Mouse (Mus musculus) cerebellum, postnatal 4 days (tissue): Measurements from ENCODE around the gene Pigo.
A peak's percentile ranks its signal among the peaks of the same experiment; 100 is the strongest.

Experiments
- DNase-seq, 2 experiments: peaks; one replicate each; pipeline ENCODE4 v3.0.0; 2022; ENCODE audit warnings: low spot score in 2 of 2, mixed read lengths in 1 of 2

Gene Pigo

DNA sequence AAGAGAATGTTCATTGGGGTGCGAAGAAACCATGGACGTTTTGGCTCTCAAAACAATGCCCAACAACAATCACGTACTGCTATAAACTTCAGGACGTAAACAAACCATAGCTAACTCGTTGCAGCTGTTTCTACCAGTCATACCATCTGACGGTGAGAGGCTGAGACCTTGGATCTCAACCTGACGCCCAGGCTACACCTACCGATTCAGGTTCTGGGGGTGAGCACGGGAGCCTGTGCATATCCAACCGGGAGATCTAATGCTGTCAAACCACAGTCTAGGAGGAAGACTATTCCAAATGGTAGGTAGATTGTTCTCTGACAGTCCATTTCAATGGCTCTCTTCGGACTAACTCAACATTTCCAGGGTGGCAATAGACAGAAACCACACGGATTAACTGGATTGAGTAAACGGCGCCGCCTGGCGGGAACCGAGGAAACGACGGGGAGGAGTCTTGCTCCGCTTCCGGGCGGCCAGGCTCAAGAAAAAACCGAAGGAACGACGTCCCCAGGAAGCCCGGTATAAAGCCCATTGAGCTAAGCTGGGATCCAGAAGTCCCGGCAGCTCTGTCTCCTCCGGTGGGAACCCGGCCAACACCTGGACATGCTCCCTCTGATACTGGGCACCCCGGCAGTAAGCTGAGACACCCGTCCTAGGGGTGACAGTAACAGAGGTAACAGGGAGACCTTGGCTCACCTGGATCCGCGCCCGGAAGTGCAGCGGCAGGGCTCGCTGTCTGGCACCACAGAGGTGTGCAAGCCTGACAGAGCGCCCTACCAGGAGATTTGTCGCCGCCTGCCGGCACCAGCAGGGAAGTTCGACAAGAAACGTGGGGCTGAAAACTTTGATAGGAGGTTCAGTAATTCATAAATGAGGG lies at the start of gene Pigo:
Gene Pigo (minus strand): TSS at position 736 of the 877 bp plus-strand sequence.
- peak; percentile 93 to 97 for DNase-seq

DNA sequence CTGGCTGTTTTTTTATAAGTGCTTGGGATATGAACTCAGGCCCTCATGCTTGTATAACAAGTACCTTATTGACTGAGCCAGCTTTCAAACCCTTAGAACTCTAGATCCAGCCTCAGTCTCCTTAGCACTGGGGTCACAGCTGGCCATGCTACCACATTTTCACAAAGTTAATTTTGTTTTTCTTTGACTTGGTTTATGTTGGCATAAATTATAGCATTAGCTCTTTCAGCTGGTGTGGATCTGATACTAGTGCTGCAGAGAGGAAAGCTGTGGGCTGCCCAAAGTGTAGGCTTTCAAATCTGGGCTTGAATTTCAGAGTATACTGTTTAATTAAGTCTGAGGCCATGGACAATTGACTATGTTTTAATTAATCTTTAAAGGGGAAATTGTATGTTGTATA lies 49.3 kb upstream of the Pigo start:
- no peak for DNase-seq

DNA sequence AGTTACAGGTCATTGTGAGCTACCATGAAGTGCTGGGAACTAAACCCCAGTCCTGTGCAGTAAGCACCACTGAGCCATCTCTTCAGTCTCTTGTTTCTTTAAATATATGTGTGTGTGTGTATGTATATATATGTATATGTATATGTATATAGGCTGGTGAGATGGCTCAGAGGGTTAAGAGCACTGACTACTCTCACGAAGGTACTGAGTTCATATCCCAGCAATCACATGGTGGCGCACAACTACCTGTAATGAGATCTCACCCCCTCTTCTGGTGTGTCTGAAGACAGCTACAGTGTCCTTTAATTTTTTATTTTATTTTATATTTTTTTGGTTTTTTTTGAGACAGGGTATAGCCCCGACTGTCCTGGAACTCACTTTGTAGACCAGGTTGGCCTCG lies 39.9 kb upstream of the Pigo start:
- DNase-seq, result no peak

DNA sequence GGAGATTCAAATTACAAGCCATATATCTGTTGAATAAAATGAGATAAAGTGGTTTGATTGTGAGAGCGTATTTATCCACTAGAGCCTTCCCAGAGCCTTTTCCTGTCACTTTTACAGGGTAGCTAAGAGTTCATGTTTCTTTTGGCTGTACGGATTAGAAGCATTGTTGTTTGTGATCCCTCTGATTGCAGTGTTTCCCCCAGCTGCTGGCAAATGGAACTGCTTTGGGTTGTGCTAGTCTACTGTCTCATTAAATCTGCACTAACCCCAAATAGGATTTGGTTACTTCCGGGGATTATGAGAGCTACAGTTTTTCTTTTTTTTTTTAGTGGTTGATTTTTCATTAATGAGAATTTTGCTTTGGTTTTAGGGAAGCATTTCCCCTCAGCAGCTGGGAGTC lies 34.7 kb upstream of the Pigo start:
- DNase-seq, result no peak

DNA sequence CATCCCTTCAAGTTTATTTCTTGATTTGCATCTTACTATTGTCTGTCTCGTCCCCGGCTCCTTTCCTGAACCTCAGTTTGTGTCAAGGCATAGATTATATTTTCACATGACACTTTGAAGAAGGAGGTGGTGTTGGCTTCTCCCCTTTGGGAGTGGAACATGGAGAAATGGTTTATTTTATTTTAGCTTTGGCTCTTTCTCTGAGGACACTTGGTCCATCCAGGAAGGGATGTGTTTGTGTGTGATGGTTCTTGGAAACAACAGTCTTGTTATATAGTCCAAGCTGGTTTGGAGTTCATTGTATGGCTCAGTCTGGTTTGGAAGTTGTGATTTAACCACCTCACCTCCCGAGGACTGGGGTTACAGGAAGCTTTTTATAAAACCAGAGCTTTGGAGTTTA lies 34.1 kb upstream of the Pigo start:
- no peak for DNase-seq

DNA sequence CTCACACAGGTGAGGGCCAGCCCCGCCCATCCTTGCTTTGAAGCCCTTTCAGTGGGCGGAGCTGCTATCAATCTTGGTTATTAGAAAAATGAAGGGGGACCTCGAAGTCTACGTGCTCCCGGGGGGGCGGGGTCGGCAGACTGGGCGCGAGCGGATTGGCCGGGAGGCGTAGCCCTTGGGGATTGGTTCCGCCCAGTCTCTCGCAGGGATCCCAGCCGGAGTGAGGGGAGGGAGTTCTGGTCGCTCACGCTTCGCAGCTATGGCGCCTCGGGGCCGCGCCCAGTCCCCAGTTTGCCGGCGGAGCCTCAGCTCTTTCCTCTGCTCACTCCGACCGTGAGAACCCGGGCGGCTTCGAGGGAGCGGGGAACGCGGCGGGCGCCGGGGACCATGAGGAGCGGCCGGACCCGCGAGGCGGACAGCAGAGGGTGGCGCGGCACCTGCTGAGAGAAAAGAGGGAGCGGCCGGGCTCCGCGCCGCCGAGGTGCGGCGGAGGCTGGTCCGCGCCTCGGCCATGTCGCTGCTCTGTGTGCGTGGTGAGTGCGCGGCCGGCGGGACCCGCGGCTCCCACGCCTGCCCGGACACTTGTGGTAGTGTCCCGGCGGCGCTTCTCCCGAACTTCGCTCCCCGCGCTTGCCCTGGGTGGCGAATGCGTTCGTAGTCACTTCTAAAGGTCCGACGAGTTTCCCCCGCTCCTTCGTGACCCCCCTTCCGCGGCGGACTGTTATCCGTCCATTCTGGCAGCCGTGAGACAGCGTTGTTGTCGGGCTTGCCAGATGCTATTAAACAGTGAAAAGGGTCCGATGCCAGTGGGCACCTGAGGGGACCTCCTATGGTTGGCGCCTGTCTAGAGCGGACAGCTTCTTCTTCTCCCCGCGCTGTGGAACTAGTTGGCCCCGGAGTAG lies 33.4 kb upstream of the Pigo start, which contains the start of gene Unc13b:
Gene Unc13b (plus strand): TSS at position 201 of the 902 bp plus-strand sequence.
- DNase-seq, result peak; percentile 85 to 91

DNA sequence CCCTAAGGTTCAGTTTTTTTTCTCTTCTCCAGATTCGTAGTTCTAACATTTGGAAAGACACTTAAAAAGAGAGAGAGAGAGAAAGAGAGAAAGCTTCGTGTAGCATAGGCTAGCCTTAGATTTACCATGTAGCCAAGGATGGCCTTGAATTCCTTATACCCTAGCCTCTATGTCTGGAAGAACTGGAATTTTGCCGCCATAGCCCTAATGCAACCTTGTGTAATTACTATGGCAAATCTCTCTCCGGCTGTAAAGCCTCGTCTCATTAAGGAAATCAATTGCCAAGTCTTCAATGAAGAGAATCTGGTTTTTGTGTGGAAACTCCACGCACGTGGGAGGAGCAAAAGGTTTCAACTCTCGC lies 32.8 kb upstream of the Pigo start:
- DNase-seq, result no peak

DNA sequence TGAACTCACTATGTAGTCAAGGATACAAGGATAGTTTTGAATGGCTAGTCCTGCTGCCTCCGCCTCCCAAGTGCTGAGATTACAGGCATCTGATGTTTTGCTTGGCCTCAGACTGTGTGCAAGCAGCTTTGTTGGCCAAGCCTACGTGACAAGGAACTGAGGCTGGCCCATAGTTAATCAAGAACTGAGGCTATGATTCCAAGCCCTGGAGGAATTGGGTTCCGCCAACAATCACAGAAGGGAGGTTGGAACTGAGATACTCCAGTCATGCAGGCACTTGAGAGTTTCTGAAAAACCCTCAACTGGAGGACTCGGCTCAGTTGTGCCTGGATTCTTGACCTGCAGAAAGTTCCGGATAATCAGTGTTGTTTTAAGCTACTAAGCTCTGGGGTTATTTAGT lies 32.0 kb upstream of the Pigo start:
- no peak for DNase-seq

DNA sequence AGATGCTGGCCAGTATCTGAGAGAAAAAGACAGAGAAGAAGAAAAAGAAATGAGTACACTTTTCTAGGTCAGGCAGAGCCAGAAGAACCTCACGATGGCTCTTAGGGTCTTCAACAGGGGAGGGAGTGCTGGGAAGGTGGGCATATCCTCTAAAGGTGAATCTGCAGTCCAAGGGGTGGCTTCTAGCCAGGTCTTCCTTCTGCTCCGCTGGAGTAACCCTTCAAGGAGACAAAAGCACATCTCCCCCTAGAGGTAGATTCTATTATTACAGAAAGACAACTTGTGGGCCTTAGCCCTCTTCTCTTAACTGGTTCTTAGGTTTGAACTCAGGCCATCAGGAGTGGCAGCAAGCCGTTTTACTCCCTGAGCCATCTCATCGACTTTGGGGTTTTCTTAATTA lies 27.0 kb upstream of the Pigo start:
- peak in 1 of 2 experiments; percentile 44 for DNase-seq

DNA sequence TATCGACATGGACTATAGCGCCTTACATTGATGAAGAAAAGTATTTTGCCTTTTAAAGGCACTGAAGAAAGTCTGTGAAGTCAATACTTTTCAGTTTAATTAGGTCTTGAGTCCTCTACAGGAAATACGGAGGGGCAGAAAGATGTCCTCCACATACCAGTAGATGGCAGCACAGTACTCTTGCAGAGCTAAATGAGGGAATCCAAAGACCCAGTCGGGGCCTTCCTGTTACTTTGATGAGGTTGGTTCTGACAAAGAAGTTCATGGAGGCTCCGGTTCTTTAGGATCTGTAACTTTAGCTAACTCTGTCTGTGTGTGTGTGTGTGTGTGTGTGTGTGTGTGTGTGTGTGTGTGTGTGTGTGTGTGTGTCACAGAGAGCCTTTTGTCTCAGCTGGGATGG lies 21.6 kb upstream of the Pigo start:
- peak in 1 of 2 experiments; percentile 68 for DNase-seq

DNA sequence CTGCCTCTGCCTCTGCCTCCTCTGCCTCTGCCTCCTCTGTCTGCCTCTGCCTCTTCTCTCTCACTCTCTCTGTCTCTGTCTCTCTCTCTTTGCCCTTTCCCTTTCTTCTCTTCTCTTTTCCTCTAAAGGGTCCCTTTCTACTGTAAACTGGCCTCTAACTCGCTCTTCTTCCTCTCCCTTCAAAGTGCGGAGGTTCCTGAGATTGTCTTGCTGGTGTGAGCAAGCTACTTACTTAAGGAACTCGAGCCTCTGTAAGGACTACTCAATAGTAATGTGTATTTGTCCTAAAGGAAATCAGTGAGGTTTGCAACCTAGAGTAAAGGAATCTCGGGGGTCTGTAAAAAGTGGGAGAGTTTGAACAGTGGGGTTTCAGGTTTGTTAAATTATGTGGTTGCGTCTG lies 21.0 kb upstream of the Pigo start:
- DNase-seq, result no peak

DNA sequence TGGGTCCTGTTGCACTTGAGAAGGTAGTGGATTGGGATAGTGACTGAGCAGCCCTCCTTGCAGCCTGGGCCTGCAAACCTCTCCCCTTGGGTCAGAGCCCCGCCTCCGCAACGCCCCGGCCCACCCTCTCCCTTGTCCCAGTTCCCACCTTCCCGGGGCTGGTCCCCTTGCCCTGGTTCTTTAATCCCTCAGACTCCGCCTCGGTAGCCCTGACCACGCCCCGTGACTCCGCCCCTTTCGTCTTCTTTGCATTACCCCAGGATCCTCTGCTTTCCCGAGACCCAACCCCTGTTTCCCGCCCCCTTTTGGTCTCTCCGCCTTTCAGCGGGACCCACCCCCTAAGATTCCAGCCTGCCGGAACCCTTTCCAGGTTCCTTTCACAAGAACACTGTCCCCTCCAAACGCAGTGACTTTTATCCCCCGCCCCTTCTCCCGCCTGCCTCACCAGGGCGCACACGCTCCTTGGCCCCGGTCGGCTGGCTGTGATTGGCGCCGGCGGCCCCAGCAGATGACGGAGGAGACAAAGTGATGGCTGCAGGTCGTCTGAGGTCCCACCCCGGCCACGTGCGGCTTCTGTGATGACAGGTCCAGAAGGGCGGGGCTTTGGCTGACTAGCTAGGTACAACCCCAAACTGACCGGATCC lies 20.2 kb upstream of the Pigo start, which contains the start of gene Fam214b:
Gene Fam214b (minus strand): TSS at position 562 of the 644 bp plus-strand sequence.
- DNase-seq, result peak; percentile 87 to 93

DNA sequence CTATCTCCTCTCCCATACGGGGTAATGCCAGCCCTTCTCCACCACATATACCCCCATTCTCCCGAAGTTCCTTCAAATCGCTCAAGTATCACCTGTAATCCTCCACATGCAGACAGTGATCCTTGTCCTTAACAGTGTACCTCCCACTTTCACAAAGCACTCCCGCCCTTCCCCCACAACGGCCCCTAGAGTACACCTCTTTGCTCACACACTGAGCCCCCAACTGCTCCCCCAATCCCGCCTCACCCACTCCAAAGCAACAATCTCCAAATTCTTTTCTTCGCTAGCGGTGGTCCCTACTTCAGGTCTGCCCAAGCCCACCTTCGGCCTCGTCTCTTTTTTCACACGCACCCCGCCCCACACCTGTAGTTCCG lies 19.7 kb upstream of the Pigo start:
- no peak for DNase-seq

DNA sequence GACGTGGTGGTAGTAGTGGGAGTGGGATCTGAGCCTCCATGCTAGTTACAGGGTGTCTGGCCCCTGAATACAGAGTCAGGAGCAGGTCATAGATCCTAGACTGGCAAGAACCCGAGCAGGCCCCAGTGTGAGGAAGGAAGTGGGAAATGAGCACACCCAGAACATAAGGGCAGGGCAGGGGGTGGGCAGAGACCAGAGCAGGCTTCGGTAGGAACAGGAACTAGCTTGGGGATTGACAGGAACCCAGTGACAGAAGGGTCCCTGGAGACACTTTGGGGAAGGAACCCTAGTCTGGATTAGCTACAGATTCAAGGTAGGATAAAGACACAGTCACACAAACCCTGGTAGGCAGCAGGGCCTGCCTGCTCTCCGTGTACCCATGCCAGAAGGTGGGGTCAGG lies 19.1 kb upstream of the Pigo start:
- DNase-seq, result no peak

DNA sequence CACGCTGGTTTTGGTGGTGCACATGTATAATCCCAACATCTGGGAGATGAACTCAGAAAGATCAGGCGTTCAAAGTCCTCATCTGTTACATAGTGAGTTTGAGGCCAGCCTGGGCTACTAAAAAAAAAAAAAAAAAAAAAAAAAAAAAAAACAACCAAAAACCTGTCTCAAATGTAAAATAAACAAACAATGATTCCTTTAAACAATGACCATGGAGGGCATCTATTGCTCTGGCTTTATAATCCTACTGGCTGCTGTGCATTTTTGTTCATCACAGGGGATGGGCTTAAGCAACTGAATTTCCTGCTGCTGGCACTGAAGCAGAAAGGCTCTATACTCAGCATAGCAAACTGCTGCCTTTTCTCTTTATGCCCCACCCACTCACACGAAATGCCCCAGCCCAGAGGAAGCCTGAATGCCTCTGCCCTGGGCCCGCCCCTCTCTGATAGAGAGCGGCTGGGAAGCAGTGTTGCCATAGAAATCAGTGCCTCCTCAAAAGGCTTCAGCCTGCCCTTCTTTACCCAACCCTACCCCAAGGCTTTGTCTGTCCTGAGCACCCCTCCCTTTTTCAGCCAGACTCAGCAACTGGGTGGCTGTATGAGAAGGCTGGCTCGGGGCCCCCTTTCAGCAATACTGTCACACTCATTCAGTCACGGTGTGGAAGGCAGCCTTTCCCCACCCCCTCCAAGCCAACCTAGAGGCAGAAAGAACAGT lies 18.2 kb upstream of the Pigo start:
- DNase-seq, result peak in 1 of 2 experiments; percentile 59

DNA sequence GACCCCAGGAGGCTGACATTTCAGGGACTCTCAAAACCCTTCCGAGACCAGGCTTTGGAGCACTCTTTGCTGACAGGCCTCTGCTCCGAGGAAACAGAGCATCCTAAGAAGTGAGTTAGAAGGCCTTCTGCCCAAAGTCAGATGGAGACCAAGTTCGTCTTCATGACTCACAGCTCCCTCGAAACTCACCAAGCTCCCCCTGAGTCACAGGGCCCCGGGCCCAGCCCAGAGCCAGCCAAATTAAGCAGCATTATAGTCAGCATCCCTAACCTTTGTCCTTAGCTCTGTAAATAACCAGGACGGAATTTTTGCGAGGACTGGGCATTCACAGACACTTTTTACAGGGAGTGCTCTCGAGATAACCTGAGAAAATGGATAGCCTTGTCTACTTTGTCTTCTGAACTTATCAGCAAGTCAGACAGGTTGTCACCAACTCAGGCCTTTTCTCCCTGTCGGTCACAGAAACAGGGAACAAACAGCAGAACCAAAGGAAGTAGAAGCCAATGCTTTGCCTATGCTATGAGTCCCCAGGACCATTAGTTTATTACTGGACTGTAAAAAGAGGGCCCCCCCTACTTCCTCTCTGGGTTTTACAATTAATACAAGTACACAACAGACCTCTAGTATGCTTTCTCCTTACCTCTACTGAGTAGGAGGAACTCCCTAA lies 15.4 kb upstream of the Pigo start:
- no peak for DNase-seq

DNA sequence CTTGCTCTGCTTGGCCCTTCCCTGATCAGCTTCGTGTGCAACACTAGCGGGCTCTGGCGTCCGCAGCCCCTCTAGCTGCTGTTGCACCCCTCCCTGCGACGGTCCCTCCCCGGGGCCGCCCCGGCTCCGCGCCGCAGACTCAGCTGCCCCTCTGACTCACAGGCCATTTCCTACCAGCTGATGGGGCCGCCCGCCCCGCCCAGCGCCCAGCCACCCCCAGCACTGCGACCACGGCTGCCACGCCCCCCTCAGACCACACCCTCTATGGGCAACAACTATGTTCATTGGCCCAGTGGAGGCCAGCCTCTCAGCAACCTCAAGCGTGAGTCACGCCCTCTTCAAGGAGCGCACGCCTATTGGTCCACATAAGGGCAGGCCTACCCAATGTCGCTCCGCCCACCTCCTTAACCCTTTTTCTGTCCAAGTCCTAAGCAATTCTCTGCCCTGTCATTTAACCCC lies 14.5 kb upstream of the Pigo start:
- DNase-seq, result peak; percentile 80 to 91

DNA sequence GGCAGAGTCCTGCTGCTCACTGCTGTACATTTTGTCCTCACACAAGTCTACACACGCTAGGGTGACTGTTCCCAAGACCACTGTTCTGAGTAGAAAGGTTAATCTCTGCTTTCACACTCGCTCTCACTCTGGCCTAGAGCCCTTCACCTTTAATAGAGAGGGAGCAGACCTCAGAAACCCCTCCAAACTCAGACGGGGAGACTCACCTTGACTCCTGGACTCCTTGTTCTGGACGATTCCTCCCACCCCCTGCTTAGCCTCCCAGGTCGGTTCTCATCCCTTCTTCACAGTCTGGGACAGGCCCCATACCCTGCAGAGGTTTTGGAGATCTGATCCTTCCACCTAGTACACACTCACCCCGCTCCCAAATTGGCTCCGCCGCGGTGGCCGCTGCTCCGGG lies 14.0 kb upstream of the Pigo start:
- DNase-seq, result no peak

DNA sequence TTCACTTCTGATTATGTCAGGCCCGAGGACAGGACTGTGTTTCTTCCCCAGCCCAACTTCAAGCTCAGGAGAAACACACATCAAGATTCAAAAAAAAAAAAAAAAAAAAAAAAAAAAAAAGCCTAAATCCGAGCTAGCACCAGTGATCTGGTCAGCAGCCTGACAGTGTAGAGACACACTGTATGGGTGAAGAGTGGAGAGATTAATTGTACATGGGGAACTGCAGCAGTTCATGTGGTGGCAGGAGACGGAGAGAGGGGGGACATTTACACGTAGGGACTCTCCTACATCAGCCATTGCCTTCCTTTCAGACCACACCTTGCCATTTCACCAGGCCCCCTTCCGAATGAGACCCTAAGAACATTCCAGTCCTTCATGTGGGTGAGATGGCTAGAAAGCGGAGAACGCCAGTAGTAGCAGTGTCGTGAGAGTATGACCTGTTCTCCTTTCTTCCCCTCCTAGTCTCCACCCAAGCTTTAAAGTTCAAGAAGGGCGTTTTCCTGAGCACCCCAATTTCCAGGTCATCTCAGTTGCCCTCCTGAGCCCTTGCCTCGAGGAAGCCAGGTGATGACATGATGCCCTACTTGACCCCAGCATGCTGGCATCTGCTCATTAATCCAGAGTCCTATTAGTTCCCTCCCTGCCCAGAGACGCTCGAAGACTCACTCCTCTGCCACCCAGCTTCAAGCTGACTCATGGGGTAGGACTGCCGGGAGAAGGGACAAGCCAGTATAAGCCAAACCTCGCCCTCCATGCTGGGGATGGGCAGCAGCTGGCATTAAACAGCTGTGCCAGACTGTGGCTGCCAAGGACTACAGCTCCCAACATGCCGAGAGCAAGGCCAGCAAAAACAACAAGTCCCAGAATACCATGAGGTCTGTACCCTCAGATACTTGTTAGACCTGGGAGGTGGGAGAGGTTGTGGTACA lies 13.2 kb upstream of the Pigo start:
- peak in 1 of 2 experiments; percentile 56 for DNase-seq
